Mouse (Mus musculus) C2C12 (cell line): ENCODE measurements around the gene Gck.

Experiments used
- CTCF ChIP-seq: IDR thresholded peaks from one replicate; pipeline ENCODE4 v1.5.1; 2011; ENCODE audit not compliant: control insufficient read depth, insufficient read depth, insufficient read length
- FOSL1 ChIP-seq: IDR thresholded peaks from one replicate; pipeline ENCODE4 v1.8.0; 2011; ENCODE audit warnings: mild to moderate bottlenecking, low read length; ENCODE audit not compliant: poor library complexity, insufficient read depth, severe bottlenecking
- MAX ChIP-seq: IDR thresholded peaks from one replicate; pipeline ENCODE4 v1.6.1; 2011; ENCODE audit warnings: mild to moderate bottlenecking, control low read depth
- USF1 ChIP-seq: IDR thresholded peaks from one replicate; pipeline ENCODE4 v1.6.1; 2011; ENCODE audit warnings: low read depth, mild to moderate bottlenecking, control low read depth, moderate library complexity

GRCm38 (mm10) chr11:5901950-5902349 is 47.9 kb downstream of the Gck start:
- TF ChIP-seq CTCF (no peak), USF1 (no peak), MAX (no peak), FOSL1 (no peak)
